Mouse (Mus musculus): ENCODE data around the gene H2-M10.6. TPM values are rescaled to one million over a fixed set of nuclear protein-coding genes. Genes with fewer than 3 reads are reported as not detected.

H2-M10.6 gene
- polyA plus RNA-seq, 1 experiment from 2014 or later, result not detected

DNA sequence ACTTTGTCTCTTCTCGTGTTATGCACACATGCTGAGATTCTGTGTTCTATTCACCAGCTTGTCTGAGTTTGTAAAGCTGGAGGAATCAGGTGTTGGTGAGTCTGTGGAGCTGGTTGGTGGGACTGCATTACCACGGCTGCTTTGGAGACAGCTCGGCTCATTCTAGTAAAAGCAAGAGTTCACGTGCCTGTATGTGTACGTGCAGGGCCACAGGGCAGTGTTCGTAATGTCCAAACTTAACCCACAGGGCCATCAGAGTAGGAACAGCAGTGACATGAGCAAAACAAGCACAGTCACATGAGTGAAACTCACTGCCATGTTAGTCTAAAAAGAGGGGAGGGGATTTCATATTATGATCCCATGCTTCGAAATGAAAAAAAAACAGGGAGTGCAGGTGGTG lies 31.7 kb downstream of the H2-M10.6 start:
- Histone ChIP-seq H3K4me3 (no peak overlapping the region), H3K9ac (no peak overlapping the region), H3K27ac (replicated peaks) (no peak overlapping the region), H3K27me3 (replicated peaks) (no peaks in the 10 kb centered on the region), H3K36me3 (peaks cover 24% of the 10 kb centered on the region), H3K4me1 (peaks cover 35% of the 10 kb centered on the region), H3K4me2 (no peak overlapping the region), H3K9me3 (no peaks in the 10 kb centered on the region)
- WGBS, result 70% methylated on average over 7 of the region's 7 CpGs
- no peak for ATAC-seq (ENCODE audit: extremely low read depth, insufficient number of reproducible peaks, low FRiP score, low TSS enrichment)

DNA sequence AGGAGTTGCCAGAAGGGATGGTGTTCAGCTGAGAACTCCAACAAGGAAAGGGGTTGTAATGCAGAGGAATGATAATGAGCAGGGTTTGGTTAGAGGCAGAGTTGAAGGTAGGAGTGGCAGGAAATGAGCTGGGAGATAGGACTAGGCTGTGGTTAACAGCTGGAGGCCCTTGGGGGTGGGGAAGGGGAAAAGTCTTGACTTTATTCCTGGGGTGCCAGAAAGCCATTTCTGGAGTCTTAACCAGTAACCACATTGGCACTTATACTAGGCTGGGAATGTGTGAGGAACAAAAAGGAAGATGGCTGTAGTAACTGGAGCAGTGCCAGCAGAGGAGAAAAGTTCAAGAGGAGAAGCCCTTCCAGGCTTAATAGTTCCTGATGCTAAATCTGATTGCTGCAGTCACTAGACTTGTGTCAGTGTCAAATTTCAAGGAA lies 32.3 kb downstream of the H2-M10.6 start:
- H3K36me3 ChIP-seq, result peaks cover 24% of the 10 kb centered on the region
- H3K9ac ChIP-seq, result no peak overlapping the region
- no peak for ATAC-seq (ENCODE audit: extremely low read depth, insufficient number of reproducible peaks, low FRiP score, low TSS enrichment)
- H3K4me3 ChIP-seq, result no peak overlapping the region
- no peaks in the 10 kb centered on the region for H3K9me3 ChIP-seq
- H3K27me3 ChIP-seq (replicated peaks), result no peaks in the 10 kb centered on the region
- no peak overlapping the region for H3K27ac ChIP-seq (replicated peaks)
- peaks cover 34% of the 10 kb centered on the region for H3K4me1 ChIP-seq
- no peak overlapping the region for H3K4me2 ChIP-seq

DNA sequence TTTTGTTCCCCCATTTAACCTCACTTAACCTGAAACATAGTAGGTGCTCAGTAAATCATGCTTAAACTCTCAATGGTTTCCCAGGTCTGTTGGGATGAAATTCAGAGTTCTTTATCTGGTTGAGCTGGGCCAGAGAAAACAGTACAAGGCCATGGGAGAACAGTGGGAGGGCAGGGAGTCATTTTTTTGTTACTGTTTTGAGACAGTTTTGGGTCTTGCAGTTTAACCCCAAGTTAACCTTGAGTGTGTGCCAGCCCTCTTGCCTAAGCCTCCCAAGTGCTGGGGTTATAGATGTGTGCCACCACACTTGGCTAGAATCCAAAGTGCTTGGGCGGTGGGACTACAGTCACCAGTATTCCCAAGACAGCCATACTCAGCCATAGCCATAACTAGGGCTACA lies 32.8 kb downstream of the H2-M10.6 start:
- H3K4me3 ChIP-seq, result no peak overlapping the region
- ATAC-seq (ENCODE audit: extremely low read depth, insufficient number of reproducible peaks, low FRiP score, low TSS enrichment), result no peak
- peaks cover 24% of the 10 kb centered on the region for H3K36me3 ChIP-seq
- peaks cover 34% of the 10 kb centered on the region for H3K4me1 ChIP-seq
- no peak overlapping the region for H3K9ac ChIP-seq
- H3K9me3 ChIP-seq, result no peaks in the 10 kb centered on the region
- H3K27ac ChIP-seq (replicated peaks), result no peak overlapping the region
- no peaks in the 10 kb centered on the region for H3K27me3 ChIP-seq (replicated peaks)
- 54% methylated on average over 1 of the region's 1 CpGs for whole genome bisulfite sequencing
- H3K4me2 ChIP-seq, result no peak overlapping the region

DNA sequence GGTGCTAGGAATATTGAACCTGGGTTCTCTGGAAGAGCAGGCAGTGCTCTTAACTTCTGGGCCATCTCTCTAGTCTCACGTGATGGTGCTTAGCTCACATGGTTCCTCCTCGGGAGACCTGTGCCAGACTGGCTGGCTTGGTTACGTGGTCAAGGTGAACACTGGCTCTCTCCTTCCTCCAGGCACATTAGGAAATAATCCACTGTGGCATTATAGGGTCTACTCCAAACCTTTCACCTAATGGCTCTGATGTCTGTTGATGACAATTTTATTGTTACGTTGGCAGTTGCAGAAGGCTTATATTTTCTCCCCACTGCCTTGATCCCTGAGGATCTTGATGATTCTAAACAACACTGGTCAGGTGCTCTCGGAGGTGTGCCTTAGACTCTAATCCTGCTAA lies 36.9 kb downstream of the H2-M10.6 start:
- no peak for ATAC-seq (ENCODE audit: extremely low read depth, insufficient number of reproducible peaks, low FRiP score, low TSS enrichment)
- Histone ChIP-seq H3K4me1 (peaks cover 24% of the 10 kb centered on the region), H3K9ac (no peak overlapping the region), H3K27me3 (replicated peaks) (no peaks in the 10 kb centered on the region), H3K36me3 (peaks cover 48% of the 10 kb centered on the region), H3K4me3 (no peak overlapping the region), H3K4me2 (no peak overlapping the region), H3K27ac (replicated peaks) (no peak overlapping the region), H3K9me3 (no peaks in the 10 kb centered on the region)
- WGBS, result 75% methylated on average over 5 of the region's 5 CpGs

DNA sequence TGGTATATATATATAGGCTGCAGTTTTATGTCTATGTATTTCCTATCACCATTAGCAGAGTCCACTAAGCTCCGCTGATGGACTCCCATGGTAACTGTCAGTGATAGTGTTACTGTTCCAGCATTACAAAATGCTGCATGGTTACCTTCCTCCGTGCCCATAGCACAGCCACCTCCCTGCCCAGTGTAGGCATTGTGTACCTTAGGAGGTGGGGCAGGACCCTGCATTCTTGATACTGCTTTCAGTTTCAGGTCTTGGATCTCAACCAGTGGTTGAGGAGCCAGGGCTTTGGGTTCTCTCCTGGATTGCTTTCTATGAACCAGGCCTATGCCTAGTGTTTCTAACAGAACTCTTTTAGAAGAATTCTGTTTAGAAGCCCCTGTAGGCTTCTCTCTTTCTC lies 38.0 kb downstream of the H2-M10.6 start:
- Histone ChIP-seq H3K4me3 (no peak overlapping the region), H3K27ac (replicated peaks) (no peak overlapping the region), H3K36me3 (peaks cover 59% of the 10 kb centered on the region), H3K9ac (no peak overlapping the region), H3K27me3 (replicated peaks) (no peaks in the 10 kb centered on the region), H3K4me1 (peaks cover 14% of the 10 kb centered on the region), H3K9me3 (no peaks in the 10 kb centered on the region), H3K4me2 (no peak overlapping the region)
- WGBS, result 80% methylated on average over 2 of the region's 2 CpGs
- ATAC-seq (ENCODE audit: extremely low read depth, insufficient number of reproducible peaks, low FRiP score, low TSS enrichment), result no peak

DNA sequence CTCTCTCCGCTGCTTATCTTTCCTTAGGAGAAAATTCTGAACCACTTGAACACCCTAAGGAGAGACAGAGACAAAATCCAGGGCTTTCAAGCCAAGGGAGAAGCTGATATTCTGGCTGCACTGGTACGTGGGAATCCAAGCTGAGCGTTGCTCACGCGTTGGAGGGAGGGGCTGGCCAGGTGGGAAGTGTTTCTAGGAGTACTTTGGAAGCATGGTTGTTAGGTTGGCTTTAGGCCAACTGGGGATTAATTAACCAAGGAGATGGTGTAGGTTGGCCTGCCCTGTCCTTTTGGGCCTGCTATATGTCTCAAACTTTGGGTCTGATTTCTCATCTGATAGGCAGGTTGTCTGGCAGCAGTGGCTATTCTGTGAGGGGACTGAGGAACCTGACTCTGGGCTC lies 39.2 kb downstream of the H2-M10.6 start:
- peaks cover 7% of the 10 kb centered on the region for H3K4me1 ChIP-seq
- no peaks in the 10 kb centered on the region for H3K27me3 ChIP-seq (replicated peaks)
- no peak overlapping the region for H3K9ac ChIP-seq
- 64% methylated on average over 5 of the region's 5 CpGs for WGBS
- no peak overlapping the region for H3K27ac ChIP-seq (replicated peaks)
- H3K4me2 ChIP-seq, result no peak overlapping the region
- no peaks in the 10 kb centered on the region for H3K9me3 ChIP-seq
- peaks cover 69% of the 10 kb centered on the region for H3K36me3 ChIP-seq
- no peak for ATAC-seq (ENCODE audit: extremely low read depth, insufficient number of reproducible peaks, low FRiP score, low TSS enrichment)
- no peak overlapping the region for H3K4me3 ChIP-seq

DNA sequence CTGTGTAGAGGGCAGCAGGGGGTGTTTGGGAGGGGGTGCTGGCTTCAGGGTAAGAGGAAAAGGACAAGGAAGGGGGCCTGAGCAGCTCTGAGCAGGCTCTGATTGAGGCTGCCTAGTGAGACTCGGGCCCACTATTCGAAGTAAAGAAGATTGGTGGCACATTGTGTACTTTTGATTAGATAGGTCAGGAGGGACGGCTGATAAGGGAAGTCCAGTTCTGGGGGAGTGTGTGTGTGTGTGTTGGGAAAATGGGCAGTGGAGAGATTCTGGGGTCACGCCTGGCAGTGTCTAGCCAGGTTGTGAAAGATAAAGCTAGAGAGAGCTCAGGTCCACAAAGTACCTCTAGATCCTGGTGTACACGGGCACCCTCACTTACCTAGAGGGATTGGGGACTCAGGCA lies 39.7 kb downstream of the H2-M10.6 start:
- H3K27ac ChIP-seq (replicated peaks), result no peak overlapping the region
- no peak for ATAC-seq (ENCODE audit: extremely low read depth, insufficient number of reproducible peaks, low FRiP score, low TSS enrichment)
- peaks cover 69% of the 10 kb centered on the region for H3K36me3 ChIP-seq
- peaks cover 7% of the 10 kb centered on the region for H3K4me1 ChIP-seq
- no peak overlapping the region for H3K4me2 ChIP-seq
- no peak overlapping the region for H3K9ac ChIP-seq
- H3K9me3 ChIP-seq, result no peaks in the 10 kb centered on the region
- H3K27me3 ChIP-seq (replicated peaks), result no peaks in the 10 kb centered on the region
- no peak overlapping the region for H3K4me3 ChIP-seq
- 46% methylated on average over 5 of the region's 5 CpGs for WGBS

DNA sequence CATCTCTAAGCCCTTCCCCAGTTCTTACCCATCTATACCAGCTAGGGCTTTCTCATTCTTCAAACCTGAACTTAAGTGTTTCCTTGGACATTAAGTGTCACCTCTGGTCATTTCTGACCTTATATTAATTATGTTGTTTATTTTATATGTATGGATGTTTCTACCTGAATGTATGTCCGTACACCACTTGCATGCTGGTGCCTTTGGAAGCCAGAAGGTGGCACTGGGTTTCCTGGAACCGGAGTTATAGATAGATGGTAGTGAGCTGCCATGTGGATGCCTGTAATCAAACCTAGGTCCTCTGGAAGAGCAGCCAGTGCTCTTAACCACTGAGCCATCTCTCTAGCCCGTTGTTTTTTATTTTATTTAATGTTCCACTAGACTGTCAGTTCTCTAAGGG lies 43.5 kb downstream of the H2-M10.6 start:
- ATAC-seq (ENCODE audit: extremely low read depth, insufficient number of reproducible peaks, low FRiP score, low TSS enrichment), result no peak
- H3K4me3 ChIP-seq, result no peak overlapping the region
- H3K9me3 ChIP-seq, result no peaks in the 10 kb centered on the region
- H3K4me2 ChIP-seq, result no peak overlapping the region
- no peak overlapping the region for H3K9ac ChIP-seq
- H3K27ac ChIP-seq (replicated peaks), result no peak overlapping the region
- peaks cover 100% of the 10 kb centered on the region for H3K36me3 ChIP-seq
- no peaks in the 10 kb centered on the region for H3K27me3 ChIP-seq (replicated peaks)
- H3K4me1 ChIP-seq, result peaks cover 7% of the 10 kb centered on the region
- 87% methylated on average over 3 of the region's 3 CpGs for WGBS

DNA sequence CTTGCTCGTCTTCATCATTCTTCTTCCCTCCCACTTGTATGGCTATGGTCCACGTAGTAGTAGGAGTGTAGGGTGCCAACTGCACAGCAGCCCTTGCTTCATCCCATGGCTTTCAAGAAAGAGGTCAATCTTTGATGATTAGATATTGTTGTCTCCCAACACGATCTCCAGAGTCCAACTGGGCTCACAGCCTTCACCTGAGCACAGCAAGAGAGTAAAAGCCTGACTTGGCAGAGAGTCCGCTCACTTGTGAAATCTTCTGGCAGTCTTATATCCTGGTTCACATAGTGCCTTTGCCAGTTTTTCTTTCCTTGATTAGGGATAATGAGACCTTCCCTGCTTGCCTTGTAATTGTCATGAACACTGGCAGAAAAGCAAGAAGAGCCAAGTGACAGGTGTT lies 44.3 kb downstream of the H2-M10.6 start:
- Histone ChIP-seq H3K27ac (replicated peaks) (no peak overlapping the region), H3K4me3 (no peak overlapping the region), H3K4me1 (peaks cover 3% of the 10 kb centered on the region), H3K9me3 (no peaks in the 10 kb centered on the region), H3K4me2 (no peak overlapping the region), H3K9ac (no peak overlapping the region), H3K27me3 (replicated peaks) (no peaks in the 10 kb centered on the region), H3K36me3 (peaks cover 93% of the 10 kb centered on the region)
- 83% methylated on average over 4 of the region's 4 CpGs for WGBS
- ATAC-seq (ENCODE audit: extremely low read depth, insufficient number of reproducible peaks, low FRiP score, low TSS enrichment), result no peak

DNA sequence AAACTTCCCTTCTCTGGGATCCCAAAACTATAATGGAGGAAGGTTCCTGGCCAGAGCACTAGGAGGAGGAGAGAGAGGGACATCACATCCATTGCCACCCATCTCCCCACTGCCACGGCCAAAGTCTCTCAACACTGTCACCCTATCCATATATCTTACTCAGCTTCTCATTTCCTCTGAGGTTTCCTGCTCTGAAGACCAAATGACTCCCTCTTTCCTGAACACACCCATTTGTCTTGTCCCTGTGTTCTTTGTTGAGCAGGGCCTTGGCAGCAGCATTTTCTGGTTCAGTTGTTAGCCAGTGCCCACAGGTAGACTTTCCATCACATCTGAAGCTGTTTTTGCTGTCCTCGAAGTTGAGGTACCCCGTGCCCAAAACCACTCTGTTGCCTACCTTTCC lies 46.2 kb downstream of the H2-M10.6 start:
- 74% methylated on average over 3 of the region's 3 CpGs for WGBS
- 0 out of 2 replicates have a peak, but pooled peaks cover under 1% of the 10 kb centered on the region for H3K27me3 ChIP-seq (replicated peaks)
- no peaks in the 10 kb centered on the region for H3K4me1 ChIP-seq
- no peak overlapping the region for H3K9ac ChIP-seq
- no peak for ATAC-seq (ENCODE audit: extremely low read depth, insufficient number of reproducible peaks, low FRiP score, low TSS enrichment)
- no peaks in the 10 kb centered on the region for H3K9me3 ChIP-seq
- H3K36me3 ChIP-seq, result peaks cover 73% of the 10 kb centered on the region
- no peak overlapping the region for H3K27ac ChIP-seq (replicated peaks)
- no peak overlapping the region for H3K4me3 ChIP-seq
- no peak overlapping the region for H3K4me2 ChIP-seq

DNA sequence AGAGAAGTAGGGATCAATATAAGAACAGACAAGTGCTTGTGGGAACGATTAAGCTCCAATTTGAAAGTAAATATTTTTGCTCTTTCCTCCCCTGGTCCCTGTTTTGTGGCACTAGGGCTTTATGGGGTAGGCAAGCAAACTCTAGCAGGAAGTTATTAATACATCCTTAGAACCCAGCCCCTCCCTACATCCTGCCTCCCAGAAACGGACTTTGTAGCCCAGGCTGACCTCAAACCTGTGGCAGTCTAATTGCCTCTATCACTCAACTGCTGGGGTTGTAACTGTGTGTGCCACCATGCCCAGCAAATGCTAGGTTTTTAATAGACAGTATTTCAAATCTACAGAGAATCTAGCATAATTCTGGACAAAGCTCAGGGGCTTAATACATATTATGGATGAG lies 49.7 kb downstream of the H2-M10.6 start:
- H3K36me3 ChIP-seq, result peaks cover 38% of the 10 kb centered on the region
- 0 out of 2 replicates have a peak, but pooled peaks cover 2% of the 10 kb centered on the region for H3K4me1 ChIP-seq
- no peak overlapping the region for H3K4me3 ChIP-seq
- WGBS, result 54% methylated on average over 2 of the region's 2 CpGs
- ATAC-seq (ENCODE audit: extremely low read depth, insufficient number of reproducible peaks, low FRiP score, low TSS enrichment), result no peak
- no peak overlapping the region for H3K27ac ChIP-seq (replicated peaks)
- H3K27me3 ChIP-seq (replicated peaks), result peaks cover 32% of the 10 kb centered on the region
- H3K4me2 ChIP-seq, result no peak overlapping the region
- H3K9ac ChIP-seq, result no peak overlapping the region
- no peaks in the 10 kb centered on the region for H3K9me3 ChIP-seq
